Mouse (Mus musculus) splenic B cell, adult 2 months (primary cell): ENCODE data around the gene Lipe.

Experiments
- DNase-seq: peaks from one replicate; pipeline ENCODE4 v3.0.0-alpha.2; 2011; ENCODE audit warnings: low read depth, low spot score
- H3K27me3 ChIP-seq: 2 replicates; pipeline ENCODE4 v1.6.1; 2012; ENCODE audit warnings: mild to moderate bottlenecking, low read length, moderate library complexity, mixed read lengths; ENCODE audit not compliant: control insufficient read depth, poor library complexity, insufficient read depth, severe bottlenecking
- H3K36me3 ChIP-seq: 2 replicates; pipeline ENCODE4 v1.6.1; 2012; ENCODE audit warnings: mild to moderate bottlenecking, low read length, moderate library complexity, mixed read lengths; ENCODE audit not compliant: control insufficient read depth, poor library complexity, insufficient read depth, severe bottlenecking

Gene Lipe

GRCm38 (mm10) chr7:25384818-25385217, 13.7 kb downstream of the Lipe start:
- Histone ChIP-seq H3K27me3 (no peaks in the 10 kb centered on the region), H3K36me3 (peaks cover 9% of the 10 kb centered on the region)
- DNase-seq, result peak; percentile 24

GRCm38 (mm10) chr7:25384318-25384717, 14.2 kb downstream of the Lipe start:
- no peak for DNase-seq
- Histone ChIP-seq H3K36me3 (peaks cover 9% of the 10 kb centered on the region), H3K27me3 (no peaks in the 10 kb centered on the region)

GRCm38 (mm10) chr7:25383891-25384290, 14.6 kb downstream of the Lipe start:
- Histone ChIP-seq H3K36me3 (peaks cover 9% of the 10 kb centered on the region), H3K27me3 (no peaks in the 10 kb centered on the region)
- no peak for DNase-seq

GRCm38 (mm10) chr7:25383385-25383784, 15.1 kb downstream of the Lipe start:
- no peak for DNase-seq
- H3K36me3 ChIP-seq, result peaks cover 9% of the 10 kb centered on the region
- no peaks in the 10 kb centered on the region for H3K27me3 ChIP-seq

GRCm38 (mm10) chr7:25382541-25382940, 16.0 kb downstream of the Lipe start:
- Histone ChIP-seq H3K27me3 (no peaks in the 10 kb centered on the region), H3K36me3 (peaks cover 8% of the 10 kb centered on the region)
- no peak for DNase-seq

- Histone ChIP-seq H3K36me3 (peaks cover 3% of the 10 kb centered on the region), H3K27me3 (no peaks in the 10 kb centered on the region)
- DNase-seq, result no peak
These were observed 17.2 kb downstream of the Lipe start for GRCm38 (mm10) chr7:25381284-25381680.

GRCm38 (mm10) chr7:25380392-25381283, 17.9 kb downstream of the Lipe start:
- Histone ChIP-seq H3K36me3 (peaks cover 3% of the 10 kb centered on the region), H3K27me3 (no peaks in the 10 kb centered on the region)
- peak; percentile 20 for DNase-seq

- peak; percentile 69 for DNase-seq
- H3K36me3 ChIP-seq, result peaks cover 1% of the 10 kb centered on the region
- H3K27me3 ChIP-seq, result no peaks in the 10 kb centered on the region
These were observed 18.8 kb downstream of the Lipe start for GRCm38 (mm10) chr7:25379551-25380351.

GRCm38 (mm10) chr7:25378181-25379100, 20.1 kb downstream of the Lipe start:
- H3K27me3 ChIP-seq, result no peaks in the 10 kb centered on the region
- no peaks in the 10 kb centered on the region for H3K36me3 ChIP-seq
- no peak for DNase-seq

GRCm38 (mm10) chr7:25377100-25377700, 21.3 kb downstream of the Lipe start:
- H3K27me3 ChIP-seq, result no peaks in the 10 kb centered on the region
- no peak for DNase-seq
- no peaks in the 10 kb centered on the region for H3K36me3 ChIP-seq

- H3K27me3 ChIP-seq, result no peaks in the 10 kb centered on the region
- no peak for DNase-seq
- H3K36me3 ChIP-seq, result no peaks in the 10 kb centered on the region
These were observed 22.0 kb downstream of the Lipe start for GRCm38 (mm10) chr7:25376556-25376955.

- Histone ChIP-seq H3K27me3 (no peaks in the 10 kb centered on the region), H3K36me3 (no peaks in the 10 kb centered on the region)
- no peak for DNase-seq
These were observed 26.1 kb downstream of the Lipe start for GRCm38 (mm10) chr7:25372441-25372840.

- no peaks in the 10 kb centered on the region for H3K27me3 ChIP-seq
- no peak for DNase-seq
These were observed 29.3 kb downstream of the Lipe start, which contains the start of gene Cnfn for GRCm38 (mm10) chr7:25369058-25369749. Gene Cnfn (minus strand): TSS chr7:25369724.

More at GRCm38 (mm10) chr7:25369058-25369749, 29.3 kb downstream of the Lipe start, which contains the start of gene Cnfn:
- no peaks in the 10 kb centered on the region for H3K36me3 ChIP-seq
